Mouse (Mus musculus): ENCODE measurements around the gene Ccdc157.

Ccdc157 gene

DNA sequence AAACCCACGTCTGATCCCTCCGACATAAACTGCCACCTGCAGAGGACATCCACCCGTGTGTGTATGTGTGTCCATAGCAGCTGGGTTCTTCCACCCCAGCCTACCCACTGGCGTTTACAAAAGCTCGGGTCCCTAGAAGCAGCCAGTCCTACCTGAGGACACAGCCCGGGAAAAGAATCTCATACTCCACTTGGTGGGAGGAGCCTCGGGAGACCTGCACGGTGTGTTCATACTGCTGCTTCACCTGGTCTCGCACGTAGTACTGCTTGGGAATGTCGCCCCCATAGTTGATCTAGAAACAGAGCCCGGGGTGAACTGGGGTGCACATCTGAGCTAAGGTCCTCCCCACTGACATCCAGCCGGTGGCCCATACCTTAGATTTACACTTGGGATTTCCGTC is 56.6 kb downstream of the Ccdc157 start:
- ATAC-seq (ENCODE audit: low TSS enrichment), result no peak

DNA sequence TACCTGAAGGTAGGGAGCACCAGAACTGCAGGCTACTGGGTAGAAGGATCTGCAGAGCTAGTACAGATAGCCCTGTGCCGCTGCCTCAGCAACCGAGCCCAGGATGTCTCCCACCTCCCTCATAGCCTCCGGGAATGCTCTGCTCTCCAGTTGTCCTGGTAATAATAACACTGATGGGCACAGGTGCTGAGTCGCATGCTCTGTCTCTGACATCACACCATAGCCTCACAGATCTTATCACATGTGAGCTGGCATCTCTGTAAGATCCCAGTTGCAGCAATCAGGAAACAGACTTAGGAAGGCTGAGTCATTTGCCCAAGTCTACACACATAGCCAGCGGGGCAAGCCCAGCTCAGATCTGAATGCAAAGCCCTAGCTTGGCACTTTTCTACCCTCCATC is 58.2 kb downstream of the Ccdc157 start:
- no peak for ATAC-seq (ENCODE audit: low TSS enrichment)

DNA sequence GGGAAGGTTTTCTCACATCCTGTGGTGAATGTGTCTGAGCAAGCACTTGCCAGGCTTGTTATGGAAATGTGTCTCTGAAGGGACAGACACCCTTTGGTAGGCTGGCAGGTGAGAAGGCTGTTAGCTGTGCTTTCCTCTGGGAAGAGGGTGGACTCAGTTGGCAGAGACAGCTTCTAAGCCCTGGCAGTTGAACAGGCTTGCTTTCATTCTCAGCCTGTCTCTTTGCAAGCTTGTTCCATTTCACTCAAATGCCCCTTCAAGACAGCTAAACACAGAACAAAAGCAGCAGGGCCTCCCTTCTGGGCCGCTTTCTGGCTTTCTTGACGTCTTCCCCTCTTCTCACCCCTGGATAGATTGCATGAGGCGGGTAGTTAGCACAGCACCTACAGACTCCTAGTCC is 60.6 kb downstream of the Ccdc157 start:
- peak; percentile 41 for ATAC-seq (ENCODE audit: low TSS enrichment)

DNA sequence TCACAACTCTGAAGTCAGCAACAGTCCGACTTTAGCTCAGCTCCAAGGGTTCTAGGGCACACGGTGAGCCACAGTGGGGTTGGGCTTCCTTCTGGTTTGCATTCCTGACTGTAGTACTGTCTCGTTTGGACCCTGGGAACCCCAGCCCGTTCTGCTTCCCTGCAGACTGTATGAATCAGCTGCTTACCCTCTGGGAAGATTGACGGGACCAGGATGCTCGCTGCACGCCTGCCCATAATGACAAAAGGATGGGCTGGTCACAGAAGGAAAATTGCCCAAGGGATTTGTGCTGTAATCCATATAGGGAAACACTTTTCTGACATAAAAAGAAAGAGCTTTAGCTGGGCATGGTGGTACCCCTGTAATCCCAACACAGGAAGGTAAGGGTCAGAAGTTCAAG is 61.3 kb downstream of the Ccdc157 start:
- ATAC-seq (ENCODE audit: low TSS enrichment), result no peak

DNA sequence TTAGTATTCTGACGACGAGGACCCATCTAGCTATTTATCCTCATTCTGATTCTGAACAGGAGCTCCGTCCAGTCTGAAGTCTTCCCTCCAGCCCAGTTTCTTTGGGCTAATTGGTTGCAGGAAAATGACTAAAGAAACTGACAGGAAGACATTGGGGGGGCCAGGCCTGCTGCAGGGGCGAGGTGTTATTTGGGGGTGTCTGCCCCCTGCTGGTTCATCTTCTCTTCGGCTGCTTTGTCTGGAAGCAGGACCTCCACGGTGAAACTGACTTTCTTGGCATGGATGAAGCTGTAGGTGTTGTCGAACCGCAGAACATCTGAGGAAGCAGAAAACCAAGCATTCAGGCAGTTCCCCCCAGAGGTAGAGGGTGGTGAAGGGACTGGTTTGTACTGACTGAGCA is 62.0 kb downstream of the Ccdc157 start:
- ATAC-seq (ENCODE audit: low TSS enrichment), result no peak

DNA sequence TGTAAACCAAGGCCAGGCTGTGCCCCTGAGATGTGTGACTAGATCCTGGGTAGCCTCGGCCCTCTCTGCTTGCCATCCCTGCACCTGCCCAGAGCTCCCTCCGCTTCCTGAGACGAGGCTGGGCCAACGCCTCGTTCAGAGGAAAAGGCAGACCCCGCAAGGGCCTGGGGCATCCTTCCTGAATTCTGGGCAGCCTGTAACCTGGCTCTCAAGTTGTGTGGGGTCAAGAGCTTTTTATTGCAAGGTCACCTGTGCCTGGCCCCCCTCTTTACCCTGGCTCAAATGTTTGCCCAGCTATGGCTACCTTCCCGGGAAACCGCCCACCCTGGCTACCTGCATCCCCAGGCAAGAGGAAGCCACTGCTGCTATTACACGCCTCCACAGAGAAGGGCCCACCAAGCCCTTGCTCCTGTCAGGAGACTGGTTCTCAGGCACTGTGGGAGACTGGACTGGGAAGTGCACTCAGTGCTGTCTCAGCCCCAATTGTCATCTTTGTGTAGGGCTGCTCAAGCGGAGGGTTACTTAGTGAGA is 62.9 kb downstream of the Ccdc157 start:
- peak; percentile 5; the same call in 1 of the 2 replicates for ATAC-seq (ENCODE audit: low TSS enrichment)

DNA sequence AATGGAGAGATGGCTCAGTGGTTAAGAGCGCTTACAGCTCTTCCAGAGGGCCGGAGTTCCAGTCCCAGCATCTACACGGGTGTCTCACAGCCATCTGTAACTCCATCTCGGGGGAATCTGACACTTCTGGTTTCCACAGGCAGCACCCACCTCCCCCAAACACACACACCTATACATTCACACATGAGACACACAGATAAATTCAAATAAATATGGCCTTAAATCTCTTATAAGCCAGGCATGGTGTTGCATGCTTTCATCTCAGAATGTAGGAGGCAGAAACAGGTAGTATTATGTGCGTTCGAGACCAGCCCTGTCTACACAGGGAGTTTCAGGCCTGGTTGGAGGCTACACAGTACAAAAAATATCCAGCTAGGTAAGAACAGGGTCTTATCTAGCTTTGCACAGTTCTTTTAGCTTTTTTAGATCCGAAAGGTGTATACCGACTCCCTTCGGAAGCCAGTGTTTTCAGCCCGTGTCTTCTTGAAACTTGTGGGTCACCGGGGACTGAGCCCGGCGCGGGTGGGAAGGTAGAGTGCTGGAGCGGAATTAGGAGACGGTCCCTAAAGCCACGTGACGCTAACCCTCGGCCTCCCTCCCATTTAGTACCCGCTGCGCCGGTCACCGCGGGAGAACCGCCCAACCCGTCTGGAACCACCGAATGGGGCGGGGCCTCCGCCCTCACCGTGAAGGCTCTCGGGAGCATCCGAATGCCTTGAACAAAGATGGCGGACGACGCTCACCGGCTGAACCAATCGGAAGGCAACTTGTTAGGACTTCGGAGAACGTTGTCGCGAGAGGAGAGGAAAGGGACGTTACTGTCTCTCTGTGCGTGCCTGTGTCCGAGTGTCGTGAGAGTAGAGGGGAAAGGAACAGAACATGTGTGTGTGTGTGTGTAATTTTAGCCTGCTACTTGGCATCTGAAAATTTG is 63.8 kb downstream of the Ccdc157 start:
- ATAC-seq (ENCODE audit: low TSS enrichment), result peak; percentile 84

DNA sequence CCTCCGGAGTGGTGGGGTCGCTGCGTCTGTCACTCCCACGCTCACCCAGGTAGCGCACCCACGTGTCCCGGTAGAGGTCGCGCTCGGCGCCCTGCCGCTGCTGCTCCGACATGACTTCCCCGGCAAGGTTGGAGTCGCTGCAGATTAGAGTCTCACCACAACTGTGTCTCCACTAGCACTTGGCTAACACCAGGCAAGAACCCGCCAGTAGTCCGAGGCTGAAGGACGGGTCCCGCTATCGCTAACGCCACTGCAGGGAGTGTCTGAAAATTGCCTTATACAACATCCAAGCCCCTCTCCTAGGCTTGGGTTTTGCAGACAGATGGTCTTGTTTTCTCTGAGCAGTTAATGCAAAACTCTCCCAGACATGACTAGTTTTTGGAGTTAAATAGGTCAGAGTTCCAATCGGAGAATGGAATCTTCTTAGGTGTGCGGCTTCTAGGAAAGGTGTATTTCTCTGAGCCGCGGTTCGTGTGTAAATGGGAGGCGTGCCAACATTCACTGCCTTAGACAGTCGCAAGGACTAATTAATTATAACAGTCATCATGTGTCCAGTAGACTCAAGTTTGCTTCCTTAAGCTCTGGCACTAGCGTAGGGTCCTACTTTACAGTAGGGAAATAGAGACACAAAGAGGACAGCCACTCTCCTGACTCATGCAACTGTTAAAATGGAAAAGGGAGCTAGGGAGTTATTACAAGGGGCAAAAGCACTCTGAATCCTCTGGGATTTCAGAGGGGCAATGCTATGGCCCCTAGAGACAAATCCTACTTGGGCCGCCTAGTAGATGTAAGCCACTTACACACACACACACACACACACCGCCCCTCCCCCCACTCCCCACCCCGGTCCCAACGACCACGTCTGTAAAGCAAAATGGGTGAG is 64.7 kb downstream of the Ccdc157 start, which contains the start of gene Mtfp1:
Mtfp1 (minus strand) TSS at position 275 of the 883 bp plus-strand sequence.
- no peak for ATAC-seq (ENCODE audit: low TSS enrichment)

DNA sequence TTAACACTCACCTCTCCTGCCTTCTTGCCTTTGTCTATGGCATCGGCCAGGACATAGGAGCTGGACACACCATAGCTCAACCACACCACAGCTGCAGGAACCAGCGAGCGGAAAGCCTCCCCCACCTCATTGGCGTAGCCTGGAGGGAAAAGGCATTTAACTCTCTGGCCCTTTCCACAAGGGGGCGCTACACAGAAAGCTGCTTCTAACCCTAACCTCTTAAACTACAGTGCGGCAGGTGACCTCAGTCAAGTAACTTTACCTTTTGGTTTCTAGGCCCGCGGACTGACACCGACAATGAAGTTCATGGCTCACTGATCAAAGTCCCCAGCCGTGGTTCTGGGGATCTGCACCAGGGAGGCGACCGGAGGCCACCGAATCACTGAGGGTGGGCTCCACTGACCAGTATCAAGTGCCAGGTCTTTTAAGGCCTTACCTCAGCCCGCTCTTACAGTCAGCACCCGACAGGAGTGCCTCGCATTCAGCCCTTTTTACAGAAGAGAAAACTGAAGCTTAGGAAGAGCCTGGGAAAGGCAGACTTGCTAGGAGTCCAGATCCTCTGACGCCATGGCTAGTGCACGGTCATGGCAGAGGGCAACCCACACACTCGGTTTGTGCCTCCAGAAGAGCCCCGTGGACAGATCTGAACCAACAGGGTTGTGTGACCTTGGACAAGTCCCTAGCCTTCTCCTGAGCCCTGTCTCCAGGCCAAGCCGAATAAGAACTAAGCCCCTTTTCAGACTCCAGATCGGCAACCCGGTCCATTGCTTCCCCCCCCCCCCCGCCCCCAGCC is 65.5 kb downstream of the Ccdc157 start:
- ATAC-seq (ENCODE audit: low TSS enrichment), result peak; percentile 21; the same call in 1 of the 2 replicates

DNA sequence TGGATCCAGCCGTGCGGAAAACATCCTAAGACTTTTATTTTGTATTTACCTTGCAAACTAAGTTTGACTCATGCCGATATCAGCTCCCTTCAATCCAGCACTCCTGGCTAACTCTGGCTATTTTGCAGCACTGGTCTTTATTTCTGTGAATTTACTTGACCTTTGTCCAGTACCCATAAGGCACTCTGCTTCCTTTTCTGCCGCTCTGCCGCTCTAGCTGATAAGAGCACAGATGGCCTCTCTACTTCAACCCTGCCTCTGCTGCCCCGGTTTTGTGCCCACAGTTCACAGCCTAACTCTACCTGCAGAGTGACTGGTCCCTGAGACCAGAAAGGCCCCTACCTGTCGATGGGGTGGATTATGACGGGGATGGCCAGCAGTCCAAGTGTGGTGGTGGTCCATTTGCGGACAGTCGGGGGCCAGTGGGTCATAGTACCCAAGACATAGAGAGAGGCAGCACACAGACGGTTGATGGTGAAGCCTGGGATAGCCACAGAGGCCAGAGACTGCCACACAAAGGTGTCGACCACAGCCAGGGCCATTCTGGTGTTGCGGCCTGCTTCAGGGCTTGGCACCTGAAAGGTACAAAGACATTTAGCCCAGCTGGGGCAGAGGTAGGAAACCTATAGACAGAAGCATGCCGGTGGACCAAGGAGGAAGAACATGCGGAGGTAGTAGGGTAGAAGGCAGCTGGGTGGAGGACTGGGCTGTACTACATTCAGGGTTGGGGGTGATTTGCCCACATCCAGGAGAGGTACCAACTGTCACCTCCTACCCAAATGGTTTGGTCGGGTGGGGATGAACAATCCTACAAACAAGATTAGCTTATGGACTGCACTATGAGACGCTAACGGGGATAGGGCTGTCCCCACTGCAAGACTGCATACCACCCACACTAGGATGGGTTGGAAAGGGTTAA is 66.4 kb downstream of the Ccdc157 start:
- ATAC-seq (ENCODE audit: low TSS enrichment), result peak; percentile 2; the same call in 1 of the 2 replicates
